Comparison of ENCODE assay signal across 25 mouse cellular contexts in genomic region chrX:9909572-9909971, GRCm38 (mm10). TPM values are rescaled to one million over a fixed set of nuclear protein-coding genes. Genes with fewer than 3 reads are reported as not detected.
"Had no signal": no experiment of that assay in that cellular context is flagged by ENCODE, and none has a peak within 500 bp of the region (broad histone marks: within the 10 kb centered on the region; RNA-seq: fewer than 3 reads in every experiment).

No protein-coding gene starts in this region.

- DNase-seq: gastrocnemius, postnatal 10 days; gastrocnemius, postnatal 25 days; heart, adult 18-20 months; heart, postnatal 10 days; heart, postnatal 4 days; kidney, adult 18-20 months; kidney, adult 8-10 months; kidney, postnatal 10 days; kidney, postnatal 25 days; kidney, postnatal 4 days; layer of hippocampus, adult 9-11 months; layer of hippocampus, postnatal 36 days; liver; liver, embryonic 13.5 days had no signal

- H3K4me2 ChIP-seq: heart, embryonic 12.5 days; hindbrain, embryonic 12.5 days; hindbrain, embryonic 15.5 days; limb, embryonic 12.5 days; liver, embryonic 11.5 days; liver, embryonic 13.5 days; liver, embryonic 15.5 days had no signal

- H3K9ac ChIP-seq: heart, embryonic 12.5 days; hindbrain, embryonic 12.5 days; hindbrain, embryonic 15.5 days; limb, embryonic 12.5 days; liver, embryonic 13.5 days; liver, embryonic 15.5 days had no signal

- H3K4me3 ChIP-seq: heart, embryonic 10.5 days; heart, embryonic 12.5 days; hindbrain, embryonic 10.5 days; hindbrain, embryonic 12.5 days; hindbrain, embryonic 15.5 days; limb, embryonic 10.5 days; limb, embryonic 12.5 days; liver, embryonic 13.5 days; liver, embryonic 15.5 days had no signal

- H3K4me1 ChIP-seq: heart, embryonic 10.5 days; heart, embryonic 12.5 days; hindbrain, embryonic 10.5 days; hindbrain, embryonic 12.5 days; hindbrain, embryonic 15.5 days; limb, embryonic 10.5 days; limb, embryonic 12.5 days; liver, embryonic 13.5 days; liver, embryonic 15.5 days had no signal

- H3K36me3 ChIP-seq: heart, embryonic 10.5 days; heart, embryonic 12.5 days; hindbrain, embryonic 10.5 days; hindbrain, embryonic 12.5 days; hindbrain, embryonic 15.5 days; limb, embryonic 10.5 days; limb, embryonic 12.5 days; liver, embryonic 13.5 days; liver, embryonic 15.5 days had no signal

- H3K27ac ChIP-seq: heart, embryonic 10.5 days; hindbrain, embryonic 10.5 days; hindbrain, embryonic 12.5 days; hindbrain, embryonic 15.5 days; hindbrain, postnatal 0 days; limb, embryonic 10.5 days; limb, embryonic 12.5 days; liver, embryonic 13.5 days; liver, embryonic 15.5 days had no signal

- H3K27me3 ChIP-seq: heart, embryonic 12.5 days; hindbrain, embryonic 12.5 days; hindbrain, embryonic 15.5 days; limb, embryonic 12.5 days; liver, embryonic 13.5 days; liver, embryonic 15.5 days had no signal

- H3K9me3 ChIP-seq: heart, embryonic 10.5 days; heart, embryonic 12.5 days; hindbrain, embryonic 10.5 days; hindbrain, embryonic 12.5 days; hindbrain, embryonic 15.5 days; limb, embryonic 10.5 days; limb, embryonic 12.5 days; liver, embryonic 13.5 days; liver, embryonic 15.5 days had no signal

- ATAC-seq: hindbrain, postnatal 0 days had no signal

RNA-seq across cellular contexts. Expression of gene Sytl5, which starts 24.1 kb away (rescaled TPM):
- total RNA-seq: granulocyte monocyte progenitor cell, adult 5-6 weeks; heart, adult 18-20 months had no signal
- polyA plus RNA-seq: hindbrain, embryonic 12.5 days had no signal
